Mouse (Mus musculus): ENCODE results near the gene Raver1. TPM values are rescaled to one million over a fixed set of nuclear protein-coding genes. Genes with fewer than 3 reads are reported as not detected.

Gene Raver1
- polyA plus RNA-seq, 1 experiment from 2014 or later: 60.2 TPM

DNA sequence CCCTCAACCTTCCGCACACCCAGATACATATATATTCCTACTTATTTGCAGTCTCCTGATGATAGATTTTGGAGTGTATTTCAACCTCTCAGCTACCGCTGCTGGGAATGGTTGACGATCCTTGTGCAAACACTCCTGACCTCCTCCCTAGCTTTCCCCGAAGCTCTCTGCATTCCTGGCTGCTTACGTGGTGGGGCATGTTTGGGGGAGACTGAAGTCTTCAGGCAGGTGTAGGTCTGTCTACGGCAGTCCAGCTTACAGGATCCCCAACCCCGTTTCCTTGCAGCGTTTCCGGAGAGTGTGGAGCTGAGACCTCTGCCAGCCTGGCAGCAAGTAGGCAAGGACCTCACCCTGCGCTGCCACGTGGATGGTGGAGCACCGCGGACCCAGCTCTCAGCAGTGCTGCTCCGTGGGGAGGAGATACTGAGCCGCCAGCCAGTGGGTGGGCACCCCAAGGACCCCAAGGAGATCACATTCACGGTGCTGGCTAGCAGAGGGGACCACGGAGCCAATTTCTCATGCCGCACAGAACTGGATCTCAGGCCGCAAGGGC lies 66.5 kb downstream of the Raver1 start:
- 72% methylated on average over 19 of the region's 19 CpGs for WGBS
- Histone ChIP-seq H3K4me1 (replicated peaks; ENCODE audit: control insufficient read depth, insufficient read depth, low read length) (peaks cover 2% of the 10 kb centered on the region; the same call in 1 of the 2 replicates), H3K9ac (ENCODE audit: low read depth, low read length) (no peak overlapping the region), H3K4me3 (ENCODE audit: low read depth, low read length) (no peak overlapping the region), H3K27ac (ENCODE audit: low read depth, low read length) (no peak overlapping the region), H3K4me2 (replicated peaks; ENCODE audit: low read depth, low read length) (no peak overlapping the region), H3K27me3 (ENCODE audit: control insufficient read depth, insufficient read depth, low read length) (peaks cover 22% of the 10 kb centered on the region), H3K9me3 (ENCODE audit: control insufficient read depth, low read length) (no peaks in the 10 kb centered on the region), H3K36me3 (ENCODE audit: control insufficient read depth, insufficient read depth, low read length) (no peaks in the 10 kb centered on the region)
- ATAC-seq (ENCODE audit: low FRiP score): no peak
- no peak for DNase-seq (ENCODE audit: low spot score)

MicroRNAs within 50 kb of the gene (microRNA counts, 519-probe panel; counts per million panel counts)
- microRNA mmu-miR-1900: not detected

Other genes with a start within 250 kb of the Raver1 start
- 0.59 and 0.97 TPM in 2 replicates for gene A230050P20Rik, start 223.4 kb downstream of the Raver1 start, polyA plus RNA-seq (2014; fragmentation: Nextera tagmentation; extraction: Ambion mirVana)
- 4.3 and 4.9 TPM in 2 replicates for gene Angptl6, start 212.3 kb downstream of the Raver1 start, polyA plus RNA-seq (2014; fragmentation: Nextera tagmentation; extraction: Ambion mirVana)
- gene Ppan, start 203.8 kb downstream of the Raver1 start, polyA plus RNA-seq (2014; fragmentation: Nextera tagmentation; extraction: Ambion mirVana): 55.9 and 57.8 TPM in 2 replicates
- 342 and 364 TPM in 2 replicates for gene Eif3g, start 193.4 kb downstream of the Raver1 start, polyA plus RNA-seq (2014; fragmentation: Nextera tagmentation; extraction: Ambion mirVana)
- 65.6 and 82.9 TPM in 2 replicates for gene Dnmt1, start 132.1 kb downstream of the Raver1 start, polyA plus RNA-seq (2014; fragmentation: Nextera tagmentation; extraction: Ambion mirVana)
- 23.4 TPM in 2 replicates for gene S1pr2, start 115.2 kb downstream of the Raver1 start, polyA plus RNA-seq (2014; fragmentation: Nextera tagmentation; extraction: Ambion mirVana)
- 120 and 132 TPM in 2 replicates for gene Mrpl4, start 89.3 kb downstream of the Raver1 start, polyA plus RNA-seq (2014; fragmentation: Nextera tagmentation; extraction: Ambion mirVana)
- 4.3 and 4.5 TPM in 2 replicates for gene Icam1, start 76.0 kb downstream of the Raver1 start, polyA plus RNA-seq (2014; fragmentation: Nextera tagmentation; extraction: Ambion mirVana)
- 5.4 and 5.7 TPM in 2 replicates for gene Icam4, start 62.6 kb downstream of the Raver1 start, polyA plus RNA-seq (2014; fragmentation: Nextera tagmentation; extraction: Ambion mirVana)
- 0.24 TPM in 1 of 2 replicates, not detected in the other for gene Icam5, start 59.9 kb downstream of the Raver1 start, polyA plus RNA-seq (2014; fragmentation: Nextera tagmentation; extraction: Ambion mirVana)
- 0.45 and 2.7 TPM in 2 replicates for gene Zglp1, start 24.9 kb downstream of the Raver1 start, polyA plus RNA-seq (2014; fragmentation: Nextera tagmentation; extraction: Ambion mirVana)
- 0.40 and 1.0 TPM in 2 replicates for gene Gm49373, start 18.9 kb downstream of the Raver1 start, polyA plus RNA-seq (2014; fragmentation: Nextera tagmentation; extraction: Ambion mirVana)
- 46.1 and 53.2 TPM in 2 replicates for gene Fdx1l, start 18.4 kb downstream of the Raver1 start, polyA plus RNA-seq (2014; fragmentation: Nextera tagmentation; extraction: Ambion mirVana)
- 2.0 and 2.3 TPM in 2 replicates for gene Gm38431, start within 50 bp of the Raver1 start, polyA plus RNA-seq (2014; fragmentation: Nextera tagmentation; extraction: Ambion mirVana)
- 6.9 and 8.0 TPM in 2 replicates for gene Tyk2, start 39.2 kb upstream of the Raver1 start, polyA plus RNA-seq (2014; fragmentation: Nextera tagmentation; extraction: Ambion mirVana)
- gene Cdc37, start 58.0 kb upstream of the Raver1 start, polyA plus RNA-seq (2014; fragmentation: Nextera tagmentation; extraction: Ambion mirVana): 306 and 307 TPM in 2 replicates
- gene Pde4a, start 73.7 kb upstream of the Raver1 start, polyA plus RNA-seq (2014; fragmentation: Nextera tagmentation; extraction: Ambion mirVana): 5.2 and 5.7 TPM in 2 replicates
- gene Keap1, start 147.4 kb upstream of the Raver1 start, polyA plus RNA-seq (2014; fragmentation: Nextera tagmentation; extraction: Ambion mirVana): 23.6 and 23.7 TPM in 2 replicates
- 0.59 and 0.73 TPM in 2 replicates for gene S1pr5, start 156.4 kb upstream of the Raver1 start, polyA plus RNA-seq (2014; fragmentation: Nextera tagmentation; extraction: Ambion mirVana)
- 45.3 and 50.6 TPM in 2 replicates for gene Atg4d, start 173.3 kb upstream of the Raver1 start, polyA plus RNA-seq (2014; fragmentation: Nextera tagmentation; extraction: Ambion mirVana)
- gene Kri1, start 196.0 kb upstream of the Raver1 start, polyA plus RNA-seq (2014; fragmentation: Nextera tagmentation; extraction: Ambion mirVana): 13.5 and 15.9 TPM in 2 replicates
- 80.3 and 83.2 TPM in 2 replicates for gene Cdkn2d, start 199.4 kb upstream of the Raver1 start, polyA plus RNA-seq (2014; fragmentation: Nextera tagmentation; extraction: Ambion mirVana)
- gene Ap1m2, start 220.3 kb upstream of the Raver1 start, polyA plus RNA-seq (2014; fragmentation: Nextera tagmentation; extraction: Ambion mirVana): 3.4 and 5.0 TPM in 2 replicates
- gene Slc44a2, start 228.7 kb upstream of the Raver1 start, polyA plus RNA-seq (2014; fragmentation: Nextera tagmentation; extraction: Ambion mirVana): 60.4 and 66.4 TPM in 2 replicates